Mouse (Mus musculus) gastrocnemius, postnatal 4 days (tissue): ENCODE measurements around the gene Sec31b. TPM values are rescaled to one million over a fixed set of nuclear protein-coding genes. Genes with fewer than 3 reads are reported as not detected.

Experiments used
- DNase-seq, 2 experiments: peaks; one replicate each; pipeline ENCODE4 v3.0.0; 2021 to 2022; ENCODE audit warnings: low spot score in 2 of 2, mixed read lengths in 2 of 2
- total RNA-seq, 2 experiments: library from RNA; stranded (reverse); gene quantifications; 2 replicates each; pipeline ENCODE4 v1.2.3; 2021

The Sec31b gene
- total RNA-seq, 2 experiments from 2014 or later, result 3.1 to 3.3 TPM

DNA sequence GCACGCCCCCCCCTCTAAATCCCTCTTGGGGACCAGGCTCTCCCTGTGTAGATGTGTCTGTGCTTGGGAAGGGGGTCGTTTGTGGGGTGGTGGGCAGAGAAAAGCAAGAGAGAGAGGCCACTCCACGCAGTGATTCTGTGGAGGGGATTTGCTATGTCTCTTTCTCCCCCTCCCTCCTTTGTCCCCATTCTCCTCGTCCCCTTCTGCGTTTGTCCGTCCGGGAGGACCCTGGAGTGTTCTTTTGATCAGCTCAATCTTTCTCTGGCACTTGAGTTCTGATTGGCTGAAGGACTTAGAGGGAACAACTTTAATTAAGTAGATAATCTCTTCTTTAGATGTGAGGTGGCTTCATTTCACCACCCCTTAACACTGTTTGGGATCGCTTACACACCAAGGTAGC lies 52.5 kb downstream of the Sec31b start, which contains the start of gene Wnt8b:
Gene Wnt8b, plus strand, starts transcription at position 345 of the 400 bp plus-strand sequence.
- DNase-seq, result no peak

DNA sequence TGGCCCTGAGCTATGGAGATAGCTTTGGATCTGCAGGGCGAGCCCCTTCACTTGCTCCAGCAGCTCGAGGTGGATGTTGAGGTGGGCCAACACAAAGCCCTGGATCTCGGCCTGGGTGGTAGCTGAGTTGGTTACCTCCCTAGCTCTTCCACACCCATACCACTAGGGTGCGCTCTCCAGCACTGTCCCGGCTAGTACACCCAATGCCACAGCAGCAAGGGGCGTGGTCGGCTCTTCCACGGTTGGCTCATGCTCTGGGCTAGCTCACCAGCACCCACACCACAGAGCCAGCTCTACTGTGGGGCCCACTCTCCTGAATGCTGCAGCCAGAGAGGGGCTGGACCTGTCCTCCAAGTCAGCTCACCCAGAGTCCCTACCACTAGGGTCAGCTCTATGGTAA lies 58.4 kb downstream of the Sec31b start:
- peak in 1 of 2 experiments; percentile 24 for DNase-seq

DNA sequence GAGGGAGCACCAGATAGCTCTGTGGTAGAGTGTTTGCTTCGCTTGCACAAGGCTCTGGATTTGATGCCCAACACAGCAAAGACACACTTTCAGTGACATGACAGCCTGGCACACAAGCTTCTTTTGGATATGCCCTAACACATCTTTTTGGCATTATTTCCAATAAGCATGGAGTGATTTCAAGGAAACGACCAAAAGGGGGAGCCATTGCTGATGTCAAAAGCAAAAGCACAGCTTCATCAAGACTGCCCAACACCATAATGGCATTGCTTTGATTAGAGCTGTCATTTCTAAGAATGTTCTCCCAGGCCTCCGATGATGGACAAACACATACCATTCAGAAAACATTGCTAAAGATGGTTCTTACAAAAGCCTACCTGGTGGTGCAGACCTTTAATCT lies 69.1 kb downstream of the Sec31b start:
- no peak for DNase-seq

DNA sequence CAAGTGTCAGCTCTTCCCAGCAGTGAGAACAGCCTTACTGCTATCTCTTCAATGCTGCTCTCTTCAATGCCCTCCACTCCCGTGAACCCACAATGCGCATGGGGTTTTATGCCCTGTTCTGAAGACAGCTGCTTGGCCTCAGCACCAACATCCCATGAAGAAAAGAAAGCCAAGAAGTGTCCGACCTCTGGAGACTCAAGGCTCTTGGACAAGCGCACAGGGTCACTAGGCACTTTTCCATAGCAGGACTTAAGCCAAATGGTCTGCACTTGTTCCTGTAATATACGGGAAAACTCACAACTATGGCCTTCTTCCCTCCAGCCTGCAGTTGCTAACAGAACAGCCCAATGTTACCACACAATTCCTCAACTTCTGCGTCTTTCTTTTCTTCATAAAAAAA lies 70.4 kb downstream of the Sec31b start:
- DNase-seq, result no peak

DNA sequence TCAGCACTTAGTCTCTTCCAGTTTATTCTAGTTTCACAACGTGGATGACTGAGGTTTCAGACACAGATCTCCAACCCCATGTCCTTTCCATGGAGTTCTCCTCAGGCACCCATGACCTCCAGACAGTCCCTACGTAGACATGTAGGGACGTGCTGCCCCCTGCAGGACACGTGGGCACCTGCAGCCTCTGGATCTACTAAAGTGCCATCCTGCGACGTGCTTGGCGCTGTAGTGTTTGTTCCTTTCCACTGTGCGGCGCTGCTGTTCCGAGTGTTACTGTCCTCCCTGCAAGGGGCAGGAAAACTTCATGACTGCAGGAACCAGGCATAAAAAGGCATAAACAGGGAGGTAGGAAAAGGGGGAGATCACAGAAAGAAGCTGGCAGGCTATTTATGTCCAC lies 71.5 kb downstream of the Sec31b start:
- DNase-seq, result peak; percentile 65 to 83

Other genes with a start within 250 kb of the Sec31b start
- under 1 TPM; 0.62 to 0.71 TPM for gene Scd4, start 212.8 kb downstream of the Sec31b start, total RNA-seq
- gene Scd1, start 138.0 kb downstream of the Sec31b start, total RNA-seq, result 10 to 100 TPM; 26.1 to 33.2 TPM
- not detected for gene Wnt8b, start 52.4 kb downstream of the Sec31b start, total RNA-seq
- gene Gm20538, start 7.0 kb upstream of the Sec31b start, total RNA-seq, result not detected
- gene Ndufb8, start 9.6 kb upstream of the Sec31b start, total RNA-seq, result 100 to 1,000 TPM; 534 to 566 TPM
- 100 to 1,000 TPM; 110 to 121 TPM for gene Hif1an, start 17.0 kb upstream of the Sec31b start, total RNA-seq
- gene Pax2, start 210.2 kb upstream of the Sec31b start, total RNA-seq, result not detected